Comparison of ENCODE assay signal across 24 mouse cellular contexts in the genomic region with DNA sequence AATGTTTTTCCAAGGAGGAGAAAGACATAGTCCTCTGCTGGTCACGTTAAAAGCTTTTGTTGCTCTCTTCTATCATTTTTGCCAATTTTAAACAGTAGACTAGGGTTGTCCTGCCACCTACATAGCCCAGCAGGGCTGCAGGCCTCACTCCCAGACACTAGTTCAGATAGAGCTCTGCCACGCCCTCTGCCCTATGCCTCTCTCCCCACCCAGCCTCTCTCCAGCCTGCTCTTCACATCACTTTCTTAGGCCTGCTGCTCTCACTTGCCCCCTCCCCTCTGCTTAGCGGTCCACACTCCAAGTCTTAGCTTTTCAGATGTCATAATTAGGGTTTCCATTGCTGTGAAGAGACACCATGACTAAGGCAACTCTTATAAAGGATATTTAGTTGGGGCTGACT.
A peak's percentile ranks its signal among the peaks of the same experiment; 100 is the strongest.
DNase-seq lines count a peak whose midpoint lies in the region; ATAC-seq lines count a peak whose summit lies in the region.
"Had no signal": no experiment of that assay in that cellular context is flagged by ENCODE, and none has a peak within 500 bp of the region (broad histone marks: within the 10 kb centered on the region; RNA-seq: fewer than 3 reads in every experiment).

No protein-coding gene starts in this region.

- ATAC-seq in cerebellum, adult (ENCODE audit: insufficient number of reproducible peaks, low FRiP score, low TSS enrichment) = no peak
- ATAC-seq in megakaryocyte, adult 5-6 weeks (ENCODE audit: poor library complexity, severe bottlenecking) = no peak
- ATAC-seq: activated CD4-positive, CD25-positive, alpha-beta regulatory T cell, adult 4 months; CD4-positive, CD25-positive, alpha-beta regulatory T cell, adult 4 months; forebrain, embryonic 13.5 days; forebrain, embryonic 15.5 days; Patski had no signal

- peak overlapping the region; percentile 65 for H3K4me3 ChIP-seq in megakaryocyte, embryonic 14.5 days (replicated peaks)
- H3K4me3 ChIP-seq: embryonic facial prominence, embryonic 10.5 days; embryonic facial prominence, embryonic 12.5 days; forebrain, embryonic 13.5 days; forebrain, embryonic 15.5 days had no signal

- H3K4me1 ChIP-seq in megakaryocyte, embryonic 14.5 days = no peaks in the 10 kb centered on the region
- H3K4me1 ChIP-seq: embryonic facial prominence, embryonic 10.5 days; embryonic facial prominence, embryonic 12.5 days; forebrain, embryonic 15.5 days had no signal

- H3K27me3 ChIP-seq in megakaryocyte, embryonic 14.5 days (replicated peaks) = no peaks in the 10 kb centered on the region
- H3K27me3 ChIP-seq: CH12.LX; embryonic facial prominence, embryonic 12.5 days; forebrain, embryonic 13.5 days; forebrain, embryonic 15.5 days had no signal

- no peaks in the 10 kb centered on the region for H3K36me3 ChIP-seq in megakaryocyte, embryonic 14.5 days (replicated peaks; ENCODE audit: low read length)
- H3K36me3 ChIP-seq: embryonic facial prominence, embryonic 10.5 days; embryonic facial prominence, embryonic 12.5 days; forebrain, embryonic 15.5 days; G1E had no signal

- DNase-seq in cerebellum, postnatal 10 days = peak; percentile 30 to 34
- peak; percentile 9 for DNase-seq in urinary bladder, postnatal 14 days (ENCODE audit: low spot score)
- no peak for DNase-seq in urinary bladder, adult 2 months (ENCODE audit: low spot score)
- DNase-seq in heart, adult 9 months (ENCODE audit: low spot score in 2 of 2) = no peak
- DNase-seq: adrenal gland, adult 8-10 months; adrenal gland, postnatal 14 days; adrenal gland, postnatal 36 days; B cell, adult 2 months; cerebellum, adult 11 months; cerebellum, adult 18-20 months; cerebellum, adult 8-10 months; cerebellum, adult 9-11 months had no signal

- peaks cover 27% of the 10 kb centered on the region for H3K9me3 ChIP-seq in megakaryocyte, embryonic 14.5 days
- H3K9me3 ChIP-seq: embryonic facial prominence, embryonic 10.5 days; embryonic facial prominence, embryonic 12.5 days; forebrain, embryonic 13.5 days; forebrain, embryonic 15.5 days had no signal

Comparison
In these comparisons a context has a peak if more than half of its experiments do, and no peak if none do; other contexts are left out.
1. DNase-seq: peak in cerebellum, postnatal 10 days (2 of 2) and urinary bladder, postnatal 14 days (single experiment); none in urinary bladder, adult 2 months (single experiment) and heart, adult 9 months (0 of 2).